Mouse (Mus musculus): ENCODE data around the gene Auts2. TPM values are rescaled to one million over a fixed set of nuclear protein-coding genes. Genes with fewer than 3 reads are reported as not detected.

Auts2 gene
- polyA plus RNA-seq, 1 experiment from 2014 or later, result 1.6 TPM

DNA sequence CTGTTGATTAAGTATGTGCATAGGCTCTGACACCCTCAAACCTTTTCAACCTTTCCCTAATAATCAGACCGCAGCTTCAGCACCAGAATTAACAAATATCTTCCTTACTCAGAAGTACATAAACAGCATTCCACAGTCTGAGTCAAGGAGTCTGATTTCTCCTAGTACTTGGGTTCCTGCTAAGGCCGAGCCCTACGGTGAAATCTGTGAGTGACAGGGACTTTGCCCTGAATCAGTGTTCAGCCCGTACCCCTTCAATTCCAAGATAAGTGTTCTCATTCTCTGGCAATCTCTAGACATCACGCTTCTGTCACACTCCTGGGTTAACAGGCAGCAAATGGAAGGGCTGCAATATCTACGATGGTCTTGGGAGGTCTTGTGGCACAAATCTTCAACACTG is 226.2 kb downstream of the Auts2 start:
- ATAC-seq (ENCODE audit: insufficient read depth), result no peak
- Histone ChIP-seq H3K27ac (replicated peaks) (no peak overlapping the region), H3K9ac (no peak overlapping the region), H3K36me3 (replicated peaks) (no peaks in the 10 kb centered on the region), H3K27me3 (no peaks in the 10 kb centered on the region), H3K4me3 (replicated peaks) (no peak overlapping the region), H3K4me2 (no peak overlapping the region), H3K9me3 (replicated peaks) (no peaks in the 10 kb centered on the region), H3K4me1 (replicated peaks) (no peaks in the 10 kb centered on the region)
- WGBS (ENCODE audit: insufficient replicate concordance), result 62% methylated on average over 6 of the region's 6 CpGs

DNA sequence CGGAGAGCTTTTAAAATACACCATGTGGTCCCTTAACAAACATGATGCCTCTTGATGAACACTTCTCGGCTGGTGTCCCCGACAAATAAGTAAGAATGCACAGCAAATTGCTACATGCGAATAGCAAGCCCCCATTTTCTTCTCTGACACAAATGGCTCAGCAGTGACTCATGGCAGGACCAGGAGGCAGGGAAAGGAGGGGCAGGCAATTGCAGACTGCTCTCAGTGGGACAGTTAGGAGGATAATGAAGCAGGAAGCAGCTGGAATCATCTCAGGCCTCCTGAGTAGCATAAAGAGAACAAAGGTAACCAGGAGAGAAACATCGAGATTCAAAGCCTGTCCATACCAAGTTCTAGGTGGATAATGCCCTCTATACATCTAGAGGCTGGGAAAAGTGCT is 228.8 kb downstream of the Auts2 start:
- no peak overlapping the region for H3K4me2 ChIP-seq
- no peak overlapping the region for H3K27ac ChIP-seq (replicated peaks)
- H3K4me3 ChIP-seq (replicated peaks), result no peak overlapping the region
- H3K9ac ChIP-seq, result no peak overlapping the region
- 72% methylated on average over 5 of the region's 5 CpGs for WGBS (ENCODE audit: insufficient replicate concordance)
- no peaks in the 10 kb centered on the region for H3K27me3 ChIP-seq
- ATAC-seq (ENCODE audit: insufficient read depth), result no peak
- H3K4me1 ChIP-seq (replicated peaks), result no peaks in the 10 kb centered on the region
- H3K9me3 ChIP-seq (replicated peaks), result no peaks in the 10 kb centered on the region
- H3K36me3 ChIP-seq (replicated peaks), result no peaks in the 10 kb centered on the region

DNA sequence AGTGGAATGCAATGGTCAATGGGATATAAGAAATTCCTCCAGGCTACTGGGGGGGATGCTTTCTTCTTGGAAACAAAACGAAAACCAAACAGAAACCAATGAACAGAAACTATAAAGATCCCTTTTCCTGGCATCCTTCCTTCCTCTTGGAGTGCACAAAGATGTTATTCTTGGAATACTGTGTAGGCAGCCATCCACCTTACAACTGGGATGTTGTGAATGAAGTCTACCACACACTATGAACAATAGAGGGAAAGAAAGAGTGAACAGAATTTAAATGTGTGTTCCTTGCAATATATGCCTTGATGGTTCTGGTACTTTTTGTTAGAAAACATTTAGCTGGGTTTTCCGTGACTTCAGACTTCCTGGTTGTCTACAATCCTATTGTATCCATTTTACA is 236.1 kb downstream of the Auts2 start:
- Histone ChIP-seq H3K4me1 (replicated peaks) (no peaks in the 10 kb centered on the region; the same call in 1 of the 2 replicates), H3K9me3 (replicated peaks) (no peaks in the 10 kb centered on the region), H3K27me3 (no peaks in the 10 kb centered on the region), H3K4me2 (no peak overlapping the region), H3K9ac (no peak overlapping the region), H3K27ac (replicated peaks) (no peak overlapping the region), H3K4me3 (replicated peaks) (no peak overlapping the region), H3K36me3 (replicated peaks) (no peaks in the 10 kb centered on the region)
- WGBS (ENCODE audit: insufficient replicate concordance), result 36% methylated on average over 2 of the region's 2 CpGs
- ATAC-seq (ENCODE audit: insufficient read depth), result no peak

DNA sequence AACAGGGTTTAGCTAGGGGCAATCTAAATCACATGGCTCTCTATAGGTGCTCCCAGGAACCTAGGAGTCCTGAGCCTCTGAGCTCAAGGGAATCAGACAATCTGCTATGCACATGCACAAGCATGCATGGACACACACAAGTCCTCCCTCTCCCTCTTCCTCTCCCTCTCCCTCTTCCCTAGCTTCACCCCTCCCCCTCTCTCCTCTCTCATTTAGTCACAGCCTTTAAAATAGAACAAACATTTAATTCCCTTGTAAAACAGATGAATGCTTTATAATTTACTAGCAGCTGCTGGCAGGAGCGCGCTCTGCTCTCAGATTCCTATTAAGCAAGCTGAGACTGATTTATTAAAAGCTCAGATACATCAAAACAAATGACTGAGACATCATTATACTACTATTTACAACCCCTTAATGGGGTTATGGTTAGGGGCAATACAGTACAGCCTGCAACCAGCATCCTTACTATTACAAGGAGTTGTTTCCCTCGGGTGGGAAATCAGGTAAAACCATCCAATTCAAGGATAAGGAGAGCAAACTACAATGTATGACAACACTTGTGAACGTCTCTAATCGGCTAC is 237.7 kb downstream of the Auts2 start:
- Histone ChIP-seq H3K27ac (replicated peaks) (no peak overlapping the region), H3K27me3 (no peaks in the 10 kb centered on the region), H3K9ac (no peak overlapping the region), H3K4me1 (replicated peaks) (no peaks in the 10 kb centered on the region; the same call in 1 of the 2 replicates), H3K4me2 (no peak overlapping the region), H3K4me3 (replicated peaks) (no peak overlapping the region), H3K36me3 (replicated peaks) (no peaks in the 10 kb centered on the region), H3K9me3 (replicated peaks) (no peaks in the 10 kb centered on the region)
- no peak for ATAC-seq (ENCODE audit: insufficient read depth)
- WGBS (ENCODE audit: insufficient replicate concordance), result 55% methylated on average over 5 of the region's 5 CpGs

DNA sequence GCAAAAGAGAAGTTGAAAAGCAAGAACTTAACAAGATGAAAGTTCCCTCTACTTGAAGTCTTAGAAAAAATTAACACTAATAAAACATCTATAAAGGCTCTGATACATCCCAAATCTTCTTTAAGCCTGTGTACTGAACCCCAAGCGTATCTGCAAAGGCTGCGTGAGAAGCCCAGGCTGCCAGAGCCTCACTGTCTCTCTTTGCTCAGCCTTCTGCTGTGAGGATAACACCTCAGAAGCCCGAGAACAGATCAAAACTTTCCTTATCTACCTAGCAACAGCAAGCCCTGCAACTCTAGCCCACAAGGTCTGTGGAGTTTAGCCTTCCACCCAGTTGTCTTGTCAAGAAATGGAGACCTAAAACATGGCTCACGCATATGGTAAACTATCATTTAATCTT is 240.4 kb downstream of the Auts2 start:
- Histone ChIP-seq H3K4me3 (replicated peaks) (no peak overlapping the region), H3K9ac (no peak overlapping the region), H3K4me1 (replicated peaks) (no peaks in the 10 kb centered on the region; the same call in 1 of the 2 replicates), H3K27me3 (no peaks in the 10 kb centered on the region), H3K4me2 (no peak overlapping the region), H3K27ac (replicated peaks) (no peak overlapping the region), H3K9me3 (replicated peaks) (no peaks in the 10 kb centered on the region), H3K36me3 (replicated peaks) (no peaks in the 10 kb centered on the region)
- WGBS (ENCODE audit: insufficient replicate concordance), result 39% methylated on average over 4 of the region's 4 CpGs
- no peak for ATAC-seq (ENCODE audit: insufficient read depth)

- no peaks in the 10 kb centered on the region for H3K36me3 ChIP-seq (replicated peaks)
- H3K9ac ChIP-seq, result no peak overlapping the region
- ATAC-seq (ENCODE audit: insufficient read depth), result no peak
- H3K4me3 ChIP-seq (replicated peaks), result no peak overlapping the region
- H3K4me1 ChIP-seq (replicated peaks), result no peaks in the 10 kb centered on the region; the same call in 1 of the 2 replicates
- no peak overlapping the region for H3K4me2 ChIP-seq
- no peaks in the 10 kb centered on the region for H3K9me3 ChIP-seq (replicated peaks)
- H3K27ac ChIP-seq (replicated peaks), result no peak overlapping the region
- H3K27me3 ChIP-seq, result no peaks in the 10 kb centered on the region
- WGBS (ENCODE audit: insufficient replicate concordance), result 17% methylated on average over 4 of the region's 4 CpGs
Measured at GRCm38 (mm10) chr5:132300794-132301193, 242.3 kb downstream of the Auts2 start.

DNA sequence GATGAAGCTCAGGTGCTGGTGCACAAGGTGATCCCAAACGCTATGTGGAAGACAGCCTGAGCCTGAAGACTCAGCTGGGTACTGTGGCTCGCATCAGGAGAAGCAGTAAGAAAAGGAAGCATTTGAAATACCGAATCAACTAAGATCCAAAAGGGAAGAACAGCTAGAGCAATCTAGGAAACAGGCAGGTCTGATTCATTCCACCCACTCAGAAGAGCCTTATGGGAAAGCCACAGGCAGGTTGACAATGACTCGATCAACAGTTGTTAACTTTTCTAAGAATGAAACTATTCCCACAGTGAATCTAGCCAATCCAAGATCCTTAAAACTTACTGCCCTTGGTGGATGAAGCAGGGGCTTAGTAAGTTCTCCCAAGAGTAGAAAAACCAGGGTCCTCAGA is 243.4 kb downstream of the Auts2 start:
- no peak overlapping the region for H3K4me3 ChIP-seq (replicated peaks)
- no peaks in the 10 kb centered on the region for H3K36me3 ChIP-seq (replicated peaks)
- H3K27me3 ChIP-seq, result no peaks in the 10 kb centered on the region
- no peak overlapping the region for H3K9ac ChIP-seq
- H3K4me1 ChIP-seq (replicated peaks), result no peaks in the 10 kb centered on the region
- WGBS (ENCODE audit: insufficient replicate concordance), result 41% methylated on average over 4 of the region's 4 CpGs
- H3K9me3 ChIP-seq (replicated peaks), result no peaks in the 10 kb centered on the region
- H3K27ac ChIP-seq (replicated peaks), result no peak overlapping the region
- no peak for ATAC-seq (ENCODE audit: insufficient read depth)
- no peak overlapping the region for H3K4me2 ChIP-seq

- Histone ChIP-seq H3K9ac (no peak overlapping the region), H3K9me3 (replicated peaks) (no peaks in the 10 kb centered on the region), H3K4me3 (replicated peaks) (no peak overlapping the region), H3K4me1 (replicated peaks) (no peaks in the 10 kb centered on the region), H3K36me3 (replicated peaks) (no peaks in the 10 kb centered on the region), H3K27me3 (no peaks in the 10 kb centered on the region), H3K27ac (replicated peaks) (no peak overlapping the region), H3K4me2 (no peak overlapping the region)
- ATAC-seq (ENCODE audit: insufficient read depth), result no peak
Measured at GRCm38 (mm10) chr5:132298996-132299395, 244.1 kb downstream of the Auts2 start.

GRCm38 (mm10) chr5:132297309-132297708 is 245.8 kb downstream of the Auts2 start:
- Histone ChIP-seq H3K36me3 (replicated peaks) (no peaks in the 10 kb centered on the region), H3K27me3 (no peaks in the 10 kb centered on the region), H3K4me3 (replicated peaks) (no peak overlapping the region), H3K9ac (no peak overlapping the region), H3K27ac (replicated peaks) (no peak overlapping the region), H3K4me2 (no peak overlapping the region), H3K4me1 (replicated peaks) (no peaks in the 10 kb centered on the region), H3K9me3 (replicated peaks) (no peaks in the 10 kb centered on the region)
- no peak; the same call in 1 of the 2 replicates for ATAC-seq (ENCODE audit: insufficient read depth)
- WGBS (ENCODE audit: insufficient replicate concordance), result 43% methylated on average over 7 of the region's 7 CpGs

DNA sequence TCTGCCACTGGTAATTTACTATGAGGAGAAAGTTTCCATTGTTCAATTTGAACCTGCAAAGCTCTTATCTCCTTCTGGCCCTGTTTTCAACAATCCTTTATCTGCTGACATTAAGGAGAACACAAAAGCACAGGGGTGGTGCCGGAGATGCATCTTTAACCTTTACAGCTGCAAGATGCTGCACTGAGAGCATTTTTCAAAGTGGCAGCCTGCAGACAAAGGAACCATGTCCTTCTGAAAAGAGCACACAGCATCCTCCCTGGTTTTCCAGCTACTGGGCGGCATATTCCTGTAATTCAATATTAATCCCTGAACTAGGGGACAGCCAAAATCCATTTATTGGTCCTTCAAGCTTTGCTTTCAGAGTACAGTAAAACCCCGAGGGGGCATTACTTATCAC is 248.7 kb downstream of the Auts2 start:
- H3K27ac ChIP-seq (replicated peaks), result no peak overlapping the region
- no peak overlapping the region for H3K9ac ChIP-seq
- H3K4me2 ChIP-seq, result no peak overlapping the region
- H3K27me3 ChIP-seq, result no peaks in the 10 kb centered on the region
- WGBS (ENCODE audit: insufficient replicate concordance), result 51% methylated on average over 3 of the region's 3 CpGs
- no peaks in the 10 kb centered on the region for H3K36me3 ChIP-seq (replicated peaks)
- H3K4me1 ChIP-seq (replicated peaks), result no peaks in the 10 kb centered on the region
- no peaks in the 10 kb centered on the region for H3K9me3 ChIP-seq (replicated peaks)
- no peak overlapping the region for H3K4me3 ChIP-seq (replicated peaks)
- no peak for ATAC-seq (ENCODE audit: insufficient read depth)

GRCm38 (mm10) chr5:132292932-132293331 is 250.2 kb downstream of the Auts2 start:
- Histone ChIP-seq H3K27ac (replicated peaks) (no peak overlapping the region), H3K36me3 (replicated peaks) (no peaks in the 10 kb centered on the region), H3K4me2 (no peak overlapping the region), H3K4me3 (replicated peaks) (no peak overlapping the region), H3K27me3 (no peaks in the 10 kb centered on the region), H3K9ac (no peak overlapping the region), H3K9me3 (replicated peaks) (no peaks in the 10 kb centered on the region), H3K4me1 (replicated peaks) (no peaks in the 10 kb centered on the region)
- no peak for ATAC-seq (ENCODE audit: insufficient read depth)
- WGBS (ENCODE audit: insufficient replicate concordance), result 47% methylated on average over 2 of the region's 2 CpGs

All from liver, embryonic 15.5 days (tissue).